Mouse (Mus musculus) C2C12 (cell line): ENCODE data around the gene Olfr686. TPM values are rescaled to one million over a fixed set of nuclear protein-coding genes. Genes with fewer than 3 reads are reported as not detected.

Experiments
- H3K27me3 ChIP-seq: one replicate; pipeline ENCODE4 v1.6.1; 2011; ENCODE audit not compliant: control insufficient read depth, insufficient read depth, insufficient read length
- H3K36me3 ChIP-seq: one replicate; pipeline ENCODE4 v1.6.1; 2011; ENCODE audit not compliant: control insufficient read depth, insufficient read depth
- H3K4me3 ChIP-seq: one replicate; pipeline ENCODE4 v1.5.1; 2011; ENCODE audit warnings: mild to moderate bottlenecking, control low read depth; ENCODE audit not compliant: poor library complexity, insufficient read depth, severe bottlenecking
- H3K79me2 ChIP-seq: one replicate; pipeline ENCODE4 v1.6.1; 2011; ENCODE audit not compliant: control insufficient read depth, insufficient read depth
- H3K79me3 ChIP-seq: one replicate; pipeline ENCODE4 v1.6.1; 2011; ENCODE audit warnings: low read depth, control low read depth
- H3ac ChIP-seq: one replicate; pipeline ENCODE3; 2011; ENCODE audit warnings: low read depth; ENCODE audit not compliant: control insufficient read depth, insufficient read length
- CEBPB ChIP-seq: IDR thresholded peaks from one replicate; pipeline ENCODE4 v1.6.1; 2011; ENCODE audit warnings: low read depth, mild to moderate bottlenecking, control low read depth, moderate library complexity
- CTCF ChIP-seq: IDR thresholded peaks from one replicate; pipeline ENCODE4 v1.5.1; 2011; ENCODE audit not compliant: control insufficient read depth, insufficient read depth, insufficient read length
- FOSL1 ChIP-seq: IDR thresholded peaks from one replicate; pipeline ENCODE4 v1.8.0; 2011; ENCODE audit warnings: mild to moderate bottlenecking, low read length; ENCODE audit not compliant: poor library complexity, insufficient read depth, severe bottlenecking
- MAX ChIP-seq: IDR thresholded peaks from one replicate; pipeline ENCODE4 v1.6.1; 2011; ENCODE audit warnings: mild to moderate bottlenecking, control low read depth
- MYOD1 ChIP-seq: IDR thresholded peaks from one replicate; pipeline ENCODE4 v1.6.1; 2011; ENCODE audit warnings: low read depth; ENCODE audit not compliant: control insufficient read depth, insufficient read length
- MYOG ChIP-seq: IDR thresholded peaks from one replicate; pipeline ENCODE4 v1.6.1; 2011; ENCODE audit not compliant: control insufficient read depth, insufficient read length; ENCODE audit errors: extremely low read depth
- USF1 ChIP-seq: IDR thresholded peaks from one replicate; pipeline ENCODE4 v1.6.1; 2011; ENCODE audit warnings: low read depth, mild to moderate bottlenecking, control low read depth, moderate library complexity
- polyA plus RNA-seq: library from polyadenylated mRNA; unstranded; fragments of >200 nt; fragmentation: generic; extraction: Trizol; gene quantifications from one replicate; pipeline ENCODE4 v1.2.1, GENCODE M21; 2012; ENCODE audit warnings: missing spikeins

Olfr686 gene
- polyA plus RNA-seq, 1 experiment, result not detected

DNA sequence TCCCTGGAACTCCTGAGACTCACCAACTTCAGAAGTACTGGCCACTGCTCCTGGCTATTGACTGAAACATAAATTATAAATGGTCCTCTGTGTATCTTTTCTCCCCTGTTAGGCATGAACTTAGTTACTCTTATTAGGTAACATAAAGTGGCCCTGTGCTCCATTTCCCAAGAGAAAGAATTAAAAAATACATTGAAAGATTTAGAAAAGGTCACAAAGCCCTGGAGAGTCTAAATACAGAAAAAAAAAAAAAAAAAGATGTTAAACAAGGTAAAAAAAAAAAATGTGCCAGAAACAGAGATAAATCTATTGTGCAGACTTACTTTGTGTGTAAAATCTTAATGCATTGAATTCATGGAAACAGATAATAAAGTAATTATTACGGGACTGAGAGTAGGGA lies 43.7 kb downstream of the Olfr686 start, which contains the start of gene Olfr684:
Gene Olfr684 (minus strand): TSS at position 101 of the 400 bp plus-strand sequence.
- H3K79me3 ChIP-seq, result no peaks in the 10 kb centered on the region
- H3K27me3 ChIP-seq, result no peaks in the 10 kb centered on the region
- no peak within 1 kb of the TSS for H3ac ChIP-seq
- TF ChIP-seq MYOG (no peak), USF1 (no peak), FOSL1 (no peak), CEBPB (no peak), MYOD1 (no peak), MAX (no peak), CTCF (no peak)
- no peak within 1 kb of the TSS for H3K4me3 ChIP-seq
- no peaks in the 10 kb centered on the region for H3K36me3 ChIP-seq
- no peaks in the 10 kb centered on the region for H3K79me2 ChIP-seq

Other genes starting within 250 kb of the Olfr686 start
- not detected for gene Olfr670, start 244.9 kb downstream of the Olfr686 start, polyA plus RNA-seq
- not detected for gene Olfr671, start 228.4 kb downstream of the Olfr686 start, polyA plus RNA-seq
- not detected for gene Olfr672, start 205.5 kb downstream of the Olfr686 start, polyA plus RNA-seq
- not detected for gene Olfr675, start 179.0 kb downstream of the Olfr686 start, polyA plus RNA-seq
- not detected for gene Olfr676, start 174.8 kb downstream of the Olfr686 start, polyA plus RNA-seq
- gene Olfr677, start 156.1 kb downstream of the Olfr686 start, polyA plus RNA-seq, result not detected
- gene Olfr678, start 143.0 kb downstream of the Olfr686 start, polyA plus RNA-seq, result not detected
- not detected for gene Olfr679, start 126.3 kb downstream of the Olfr686 start, polyA plus RNA-seq
- not detected for gene Olfr680-ps1, start 114.7 kb downstream of the Olfr686 start, polyA plus RNA-seq
- gene Olfr681, start 90.6 kb downstream of the Olfr686 start, polyA plus RNA-seq, result not detected
- gene Olfr683, start 60.5 kb downstream of the Olfr686 start, polyA plus RNA-seq, result not detected
- not detected for gene Olfr684, start 43.8 kb downstream of the Olfr686 start, polyA plus RNA-seq
- not detected for gene Olfr685, start 21.5 kb downstream of the Olfr686 start, polyA plus RNA-seq
- gene Olfr688, start 80.6 kb upstream of the Olfr686 start, polyA plus RNA-seq, result not detected
- not detected for gene Olfr689, start 103.7 kb upstream of the Olfr686 start, polyA plus RNA-seq
- not detected for gene Olfr690, start 126.6 kb upstream of the Olfr686 start, polyA plus RNA-seq
- not detected for gene Olfr691, start 134.8 kb upstream of the Olfr686 start, polyA plus RNA-seq
- gene Olfr692, start 160.7 kb upstream of the Olfr686 start, polyA plus RNA-seq, result not detected
- gene Gm5901, start 167.6 kb upstream of the Olfr686 start, polyA plus RNA-seq, result not detected
- gene Fam160a2, start 192.6 kb upstream of the Olfr686 start, polyA plus RNA-seq, result 16.0 TPM
- gene Cnga4, start 197.1 kb upstream of the Olfr686 start, polyA plus RNA-seq, result not detected
- not detected for gene Cckbr, start 218.2 kb upstream of the Olfr686 start, polyA plus RNA-seq